In the genomic region with DNA sequence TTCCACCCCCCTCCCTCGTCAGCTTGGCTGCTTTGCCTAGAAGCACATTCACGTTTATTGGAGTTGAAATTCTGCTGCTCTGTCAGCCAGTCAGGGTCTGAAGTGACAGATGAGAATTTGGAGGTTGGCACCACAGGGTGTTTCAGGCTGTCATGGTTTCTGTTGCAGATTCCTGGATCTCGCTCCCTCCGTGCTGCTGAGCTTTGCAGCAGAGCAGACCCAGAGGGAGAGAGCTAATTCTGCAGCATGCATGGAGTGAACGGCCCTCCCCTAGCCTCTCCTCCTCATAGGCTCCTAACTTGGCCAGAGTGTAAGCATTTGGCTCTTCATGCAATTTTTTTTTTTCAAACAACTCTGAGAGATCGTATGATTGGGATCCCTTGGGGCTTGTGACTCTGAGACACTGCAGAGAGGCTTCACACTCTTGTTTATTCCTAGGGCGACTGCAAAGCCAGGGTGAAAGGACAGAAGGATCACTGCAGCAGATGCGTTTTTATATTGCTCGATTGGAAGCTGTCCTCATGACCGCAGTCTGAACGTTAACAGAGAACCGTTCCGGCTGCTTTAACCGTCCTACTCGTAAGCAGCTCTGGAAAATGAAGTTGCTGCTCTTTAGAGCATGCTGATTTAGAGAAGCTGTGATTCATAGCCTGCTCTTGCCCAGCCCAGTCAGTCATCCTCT, we compare ENCODE assay signal across 8 mouse cellular contexts. TPM values are rescaled to one million over a fixed set of nuclear protein-coding genes. Genes with fewer than 3 reads are reported as not detected.
DNase-seq lines count a peak whose midpoint lies in the region; ATAC-seq lines count a peak whose summit lies in the region.

A gene (minus strand): TSS at position 243 of the 682 bp plus-strand sequence.

- no peaks in the 10 kb centered on the region for H3K27me3 ChIP-seq in hindbrain, embryonic 11.5 days (ENCODE audit: control insufficient read depth, insufficient read depth, low read length)
- peaks cover 2% of the 10 kb centered on the region; the same call in 1 of the 2 replicates for H3K27me3 ChIP-seq in midbrain, embryonic 11.5 days (ENCODE audit: control insufficient read depth, insufficient read depth, low read length)
- no peaks in the 10 kb centered on the region for H3K27me3 ChIP-seq in stomach, embryonic 16.5 days (ENCODE audit: control insufficient read depth, insufficient read depth, low read length)

- peak within 1 kb of the TSS; percentile 78 for H3K27ac ChIP-seq in hindbrain, embryonic 11.5 days (ENCODE audit: low read depth, low read length)
- 0 out of 2 replicates have a peak within 1 kb of the TSS, but pooled peaks have one; percentile 20 for H3K27ac ChIP-seq in midbrain, embryonic 11.5 days (ENCODE audit: low read depth, low read length)
- peak within 1 kb of the TSS; percentile 95 for H3K27ac ChIP-seq in stomach, embryonic 16.5 days (ENCODE audit: low read length)

- H3K9ac ChIP-seq in hindbrain, embryonic 11.5 days (ENCODE audit: low read depth, low read length) = peak within 1 kb of the TSS; percentile 12; the same call in 1 of the 2 replicates
- H3K9ac ChIP-seq in midbrain, embryonic 11.5 days (ENCODE audit: low read length) = 0 out of 2 replicates have a peak within 1 kb of the TSS, but pooled peaks have one; percentile 20
- peak within 1 kb of the TSS; percentile 75 for H3K9ac ChIP-seq in stomach, embryonic 16.5 days (ENCODE audit: low read length)

- WGBS in hindbrain, embryonic 11.5 days = 23% methylated on average over 15 of the region's 15 CpGs
- WGBS in midbrain, embryonic 11.5 days = 33% methylated on average over 15 of the region's 15 CpGs
- WGBS in stomach, embryonic 16.5 days = 23% methylated on average over 15 of the region's 15 CpGs

- H3K36me3 ChIP-seq in hindbrain, embryonic 11.5 days (ENCODE audit: control insufficient read depth, insufficient read depth, low read length) = no peaks in the 10 kb centered on the region
- no peaks in the 10 kb centered on the region for H3K36me3 ChIP-seq in midbrain, embryonic 11.5 days (ENCODE audit: control insufficient read depth, insufficient read depth, low read length)
- no peaks in the 10 kb centered on the region for H3K36me3 ChIP-seq in stomach, embryonic 16.5 days (ENCODE audit: control insufficient read depth, insufficient read depth, low read length)

- 0 out of 2 replicates have a peak within 1 kb of the TSS, but pooled peaks have one; percentile 13 for H3K4me3 ChIP-seq in hindbrain, embryonic 11.5 days (ENCODE audit: low read depth, low read length)
- H3K4me3 ChIP-seq in midbrain, embryonic 11.5 days (ENCODE audit: low read depth, low read length) = no peak within 1 kb of the TSS
- peak within 1 kb of the TSS; percentile 55 for H3K4me3 ChIP-seq in stomach, embryonic 16.5 days (replicated peaks; ENCODE audit: low read length)

- H3K4me2 ChIP-seq in hindbrain, embryonic 11.5 days (replicated peaks; ENCODE audit: low read depth, low read length) = peak within 1 kb of the TSS; percentile 26
- H3K4me2 ChIP-seq in midbrain, embryonic 11.5 days = 0 out of 2 replicates have a peak within 1 kb of the TSS, but pooled peaks have one; percentile 2
- H3K4me2 ChIP-seq in stomach, embryonic 16.5 days (ENCODE audit: low read depth, low read length) = peak within 1 kb of the TSS; percentile 59

- H3K9me3 ChIP-seq in hindbrain, embryonic 11.5 days (ENCODE audit: control insufficient read depth, low read length) = no peaks in the 10 kb centered on the region
- no peaks in the 10 kb centered on the region for H3K9me3 ChIP-seq in midbrain, embryonic 11.5 days (ENCODE audit: control insufficient read depth, low read length)
- no peaks in the 10 kb centered on the region for H3K9me3 ChIP-seq in stomach, embryonic 16.5 days (replicated peaks; ENCODE audit: control insufficient read depth, low read length)

- H3K4me1 ChIP-seq in hindbrain, embryonic 11.5 days (replicated peaks; ENCODE audit: control insufficient read depth, insufficient read depth, low read length) = peaks cover 10% of the 10 kb centered on the region
- peaks cover 48% of the 10 kb centered on the region for H3K4me1 ChIP-seq in midbrain, embryonic 11.5 days (ENCODE audit: control insufficient read depth, insufficient read depth, low read length)
- peaks cover 25% of the 10 kb centered on the region for H3K4me1 ChIP-seq in stomach, embryonic 16.5 days (ENCODE audit: control insufficient read depth, insufficient read depth, low read length)

- no peak for DNase-seq in adrenal gland, adult 18-20 months (ENCODE audit: low spot score in 2 of 2)
- peak; percentile 38 for DNase-seq in cerebellum, adult 8-10 months
- DNase-seq in gastrocnemius, adult 18-20 months (ENCODE audit: low spot score) = peak; percentile 53
- DNase-seq in hindbrain, embryonic 11.5 days (ENCODE audit: low spot score) = peak; percentile 44
- peak; percentile 75 to 78 for DNase-seq in layer of hippocampus, postnatal 36 days
- no peak for DNase-seq in midbrain, embryonic 11.5 days (ENCODE audit: low spot score, missing footprints)
- no peak for DNase-seq in T-cell, adult 2 months (ENCODE audit: low spot score)

- no peak for ATAC-seq in hindbrain, embryonic 11.5 days (ENCODE audit: low FRiP score)
- no peak for ATAC-seq in midbrain, embryonic 11.5 days (ENCODE audit: low FRiP score)
- peak; percentile 75 for ATAC-seq in stomach, embryonic 16.5 days (ENCODE audit: insufficient read depth, low FRiP score)

RNA-seq across cellular contexts. Expression of the gene that starts here (rescaled TPM):
- total RNA-seq in adrenal gland, adult 18-20 months (2021) = 10 to 100 TPM; 35.4 to 50.2 TPM
- total RNA-seq in gastrocnemius, adult 18-20 months (2021) = 100 to 1,000 TPM; 111 to 112 TPM
- 61.5 and 61.9 TPM in 2 replicates for polyA plus RNA-seq in hindbrain, embryonic 11.5 days (2014; fragmentation: Nextera tagmentation; extraction: Ambion mirVana)
- 1,000 to 10,000 TPM; 1,408 to 1,415 TPM for total RNA-seq in layer of hippocampus, postnatal 36 days (2021)
- 49.8 and 58.3 TPM in 2 replicates for polyA plus RNA-seq in midbrain, embryonic 11.5 days (2014; fragmentation: Nextera tagmentation; extraction: Ambion mirVana)
- 380 and 388 TPM in 2 replicates for polyA plus RNA-seq in stomach, embryonic 16.5 days (2015; fragmentation: Nextera tagmentation; extraction: Ambion mirVana)

Comparison
In these comparisons a context has a peak if more than half of its experiments do, and no peak if none do; other contexts are left out.
1. RNA of the gene that starts here (total RNA-seq): 1,408 to 1,415 TPM in layer of hippocampus, postnatal 36 days; 111 to 112 TPM in gastrocnemius, adult 18-20 months and 35.4 to 50.2 TPM in adrenal gland, adult 18-20 months; every median in the first group is over 10 times any median in the second.
2. DNase-seq: peak in cerebellum, adult 8-10 months (single experiment), gastrocnemius, adult 18-20 months (single experiment), hindbrain, embryonic 11.5 days (single experiment) and layer of hippocampus, postnatal 36 days (2 of 2); none in adrenal gland, adult 18-20 months (0 of 2), midbrain, embryonic 11.5 days (single experiment) and T-cell, adult 2 months (single experiment).
3. H3K27ac ChIP-seq: peak in every context shown above with its lines; median percentile 95 in stomach, embryonic 16.5 days; 78 in hindbrain, embryonic 11.5 days; 20 in midbrain, embryonic 11.5 days.
4. H3K4me2 ChIP-seq: peak in every context shown above with its lines; median percentile 59 in stomach, embryonic 16.5 days; 26 in hindbrain, embryonic 11.5 days; 2 in midbrain, embryonic 11.5 days.
5. H3K9ac ChIP-seq: peak in every context shown above with its lines; median percentile 75 in stomach, embryonic 16.5 days; 20 in midbrain, embryonic 11.5 days; 12 in hindbrain, embryonic 11.5 days.